Mouse (Mus musculus) E14TG2a.4 (cell line): ENCODE data around the gene Pdpk1.

ENCODE experiments used
- CTCF ChIP-seq: conservative IDR thresholded peaks from 2 replicates; pipeline ENCODE4 v1.5.1; 2014; ENCODE audit warnings: low read length
- NANOG ChIP-seq: IDR thresholded peaks from 2 replicates; pipeline ENCODE4 v1.6.1; 2014; ENCODE audit warnings: borderline replicate concordance, low read length, mixed read lengths
- POU5F1 ChIP-seq: IDR thresholded peaks from 2 replicates; pipeline ENCODE4 v1.6.1; 2014; ENCODE audit warnings: low read length, borderline replicate concordance

- no peak for TF ChIP-seq CTCF
- no peak for TF ChIP-seq NANOG
- TF ChIP-seq POU5F1 = no peak
These were observed 120.2 kb downstream of the Pdpk1 start for GRCm38 (mm10) chr17:24030551-24030950.
